15 mouse cellular contexts compared by ENCODE assay signal in the genomic region with DNA sequence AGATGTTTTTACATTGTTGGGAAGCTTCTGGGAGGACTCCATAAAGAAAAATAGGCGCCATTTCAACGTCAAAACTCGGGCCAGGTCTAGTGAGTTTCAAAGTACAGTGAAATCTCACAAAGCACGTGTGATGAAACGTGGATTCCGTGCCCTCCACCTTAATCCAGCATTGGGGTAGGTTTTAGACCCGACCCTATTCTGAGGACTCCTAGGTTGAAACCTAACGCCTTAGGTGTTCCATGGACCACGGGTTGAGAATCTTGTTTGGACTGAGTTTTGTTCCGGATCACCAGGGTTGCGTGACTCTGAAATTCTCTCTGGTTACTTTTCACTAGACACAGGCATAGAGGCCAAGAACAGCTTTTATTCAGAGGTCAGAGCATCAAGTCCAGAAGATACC. TPM values are rescaled to one million over a fixed set of nuclear protein-coding genes. Genes with fewer than 3 reads are reported as not detected.
DNase-seq lines count a peak whose midpoint lies in the region; ATAC-seq lines count a peak whose summit lies in the region.
"Had no signal": no experiment of that assay in that cellular context is flagged by ENCODE, and none has a peak within 500 bp of the region (broad histone marks: within the 10 kb centered on the region; RNA-seq: fewer than 3 reads in every experiment).

No protein-coding gene starts in this region.

- no peak overlapping the region for H3K9ac ChIP-seq in embryonic facial prominence, embryonic 14.5 days (ENCODE audit: low read depth, low read length)
- no peak overlapping the region for H3K9ac ChIP-seq in intestine, embryonic 16.5 days (ENCODE audit: low read depth, low read length)
- H3K9ac ChIP-seq: lung, embryonic 15.5 days had no signal

- no peak overlapping the region for H3K27ac ChIP-seq in embryonic facial prominence, embryonic 14.5 days (replicated peaks; ENCODE audit: low read depth, low read length)
- no peak overlapping the region for H3K27ac ChIP-seq in embryonic facial prominence, embryonic 10.5 days (replicated peaks)
- H3K27ac ChIP-seq in intestine, embryonic 16.5 days (ENCODE audit: low read length) = no peak overlapping the region
- H3K27ac ChIP-seq: embryonic facial prominence, embryonic 13.5 days; hindbrain, embryonic 14.5 days; left cerebral cortex, adult 2 months; lung, embryonic 15.5 days; neural tube, embryonic 13.5 days had no signal

- H3K36me3 ChIP-seq in embryonic facial prominence, embryonic 14.5 days (ENCODE audit: control insufficient read depth, insufficient read depth, low read length) = no peaks in the 10 kb centered on the region
- no peaks in the 10 kb centered on the region for H3K36me3 ChIP-seq in embryonic facial prominence, embryonic 10.5 days (replicated peaks)
- H3K36me3 ChIP-seq in intestine, embryonic 16.5 days (ENCODE audit: control insufficient read depth, insufficient read depth, low read length) = no peaks in the 10 kb centered on the region
- H3K36me3 ChIP-seq: embryonic facial prominence, embryonic 13.5 days; lung, embryonic 15.5 days; neural tube, embryonic 13.5 days had no signal

- no peaks in the 10 kb centered on the region for H3K9me3 ChIP-seq in embryonic facial prominence, embryonic 14.5 days (ENCODE audit: control insufficient read depth, low read length)
- H3K9me3 ChIP-seq in embryonic facial prominence, embryonic 10.5 days = no peaks in the 10 kb centered on the region
- H3K9me3 ChIP-seq in intestine, embryonic 16.5 days (ENCODE audit: control insufficient read depth, low read length) = no peaks in the 10 kb centered on the region
- H3K9me3 ChIP-seq: embryonic facial prominence, embryonic 13.5 days; lung, embryonic 15.5 days; neural tube, embryonic 13.5 days had no signal

- DNase-seq in embryonic facial prominence, embryonic 14.5 days (ENCODE audit: low spot score) = no peak
- DNase-seq in embryonic facial prominence, embryonic 10.5 days (ENCODE audit: low spot score) = no peak
- DNase-seq in kidney, adult 11 months = peak; percentile 83
- no peak for DNase-seq in kidney, postnatal 10 days
- peak; percentile 45 for DNase-seq in kidney, postnatal 14 days
- DNase-seq in spleen, postnatal 10 days (ENCODE audit: low spot score in 2 of 2) = no peak
- DNase-seq in lung, postnatal 14 days = no peak
- DNase-seq: cerebellum, adult 2 months; right cerebral cortex, postnatal 25 days had no signal

- no peaks in the 10 kb centered on the region; the same call in 1 of the 2 replicates for H3K27me3 ChIP-seq in embryonic facial prominence, embryonic 14.5 days (replicated peaks; ENCODE audit: control insufficient read depth, insufficient read depth, low read length)
- peaks cover 38% of the 10 kb centered on the region for H3K27me3 ChIP-seq in embryonic facial prominence, embryonic 10.5 days (replicated peaks; ENCODE audit: low read depth, poor library complexity, severe bottlenecking)
- 0 out of 2 replicates have a peak, but pooled peaks cover 3% of the 10 kb centered on the region for H3K27me3 ChIP-seq in intestine, embryonic 16.5 days (replicated peaks; ENCODE audit: control insufficient read depth, insufficient read depth, low read length)

- 87% methylated on average over 11 of the region's 11 CpGs for WGBS in embryonic facial prominence, embryonic 14.5 days
- 87% methylated on average over 11 of the region's 11 CpGs for WGBS in embryonic facial prominence, embryonic 10.5 days
- 90% methylated on average over 11 of the region's 11 CpGs for WGBS in intestine, embryonic 16.5 days

- H3K4me2 ChIP-seq in embryonic facial prominence, embryonic 14.5 days (ENCODE audit: low read depth, low read length) = no peak overlapping the region
- H3K4me2 ChIP-seq in intestine, embryonic 16.5 days (ENCODE audit: low read depth, low read length) = peak overlapping the region; percentile 72; the same call in 1 of the 2 replicates

- ATAC-seq in embryonic facial prominence, embryonic 14.5 days (ENCODE audit: low read depth) = no peak
- no peak for ATAC-seq in intestine, embryonic 16.5 days

- peak overlapping the region; percentile 35; the same call in 1 of the 2 replicates for H3K4me3 ChIP-seq in embryonic facial prominence, embryonic 14.5 days (ENCODE audit: low read depth, low read length)
- no peak overlapping the region for H3K4me3 ChIP-seq in embryonic facial prominence, embryonic 10.5 days
- no peak overlapping the region for H3K4me3 ChIP-seq in intestine, embryonic 16.5 days (ENCODE audit: low read length)
- H3K4me3 ChIP-seq: left cerebral cortex, adult 2 months had no signal

- peaks cover 9% of the 10 kb centered on the region for H3K4me1 ChIP-seq in embryonic facial prominence, embryonic 14.5 days (ENCODE audit: control insufficient read depth, insufficient read depth, low read length)
- peaks cover 25% of the 10 kb centered on the region for H3K4me1 ChIP-seq in embryonic facial prominence, embryonic 10.5 days
- peaks cover 7% of the 10 kb centered on the region; the same call in 1 of the 2 replicates for H3K4me1 ChIP-seq in intestine, embryonic 16.5 days (ENCODE audit: control insufficient read depth, insufficient read depth, low read length)

RNA-seq across cellular contexts. Expression of a gene that starts 0.5 kb away (rescaled TPM):
- polyA plus RNA-seq in embryonic facial prominence, embryonic 14.5 days (2014; fragmentation: Nextera tagmentation; extraction: Ambion mirVana) = 0.21 and 0.35 TPM in 2 replicates
- 0.37 and 0.57 TPM in 2 replicates for polyA plus RNA-seq in embryonic facial prominence, embryonic 10.5 days (2016; fragmentation: Nextera tagmentation; extraction: Ambion mirVana)
- 1.4 and 1.8 TPM in 2 replicates for polyA plus RNA-seq in intestine, embryonic 16.5 days (2015; fragmentation: Nextera tagmentation; extraction: Ambion mirVana)
- polyA plus RNA-seq: hindbrain, embryonic 14.5 days; neural tube, embryonic 13.5 days had no signal

Comparison
In these comparisons a context has a peak if more than half of its experiments do, and no peak if none do; other contexts are left out.
1. DNase-seq: peak in kidney, adult 11 months (single experiment) and kidney, postnatal 14 days (single experiment); none in embryonic facial prominence, embryonic 14.5 days (single experiment), embryonic facial prominence, embryonic 10.5 days (single experiment), kidney, postnatal 10 days (single experiment), spleen, postnatal 10 days (0 of 2) and lung, postnatal 14 days (single experiment).